Mouse (Mus musculus) cerebellum, adult 11 months (tissue): ENCODE results near the gene Ero1l.

Source experiments
- DNase-seq: peaks from one replicate; pipeline ENCODE4 v3.0.0; 2022

Ero1l gene

GRCm38 (mm10) chr14:45303939-45304338 is 14.6 kb downstream of the Ero1l start:
- DNase-seq, result no peak

GRCm38 (mm10) chr14:45291608-45292007 is 27.0 kb downstream of the Ero1l start:
- DNase-seq, result no peak

GRCm38 (mm10) chr14:45282066-45282465 is 36.5 kb downstream of the Ero1l start:
- no peak for DNase-seq

GRCm38 (mm10) chr14:45275816-45276215 is 42.8 kb downstream of the Ero1l start:
- no peak for DNase-seq

GRCm38 (mm10) chr14:45263831-45264592 is 54.6 kb downstream of the Ero1l start:
- no peak for DNase-seq

- DNase-seq, result no peak
Observed at GRCm38 (mm10) chr14:45251548-45252076, 67.0 kb downstream of the Ero1l start.

- DNase-seq, result no peak
Observed at GRCm38 (mm10) chr14:45241613-45242012, 77.0 kb downstream of the Ero1l start.

GRCm38 (mm10) chr14:45239042-45239441 is 79.5 kb downstream of the Ero1l start:
- no peak for DNase-seq
